Mouse (Mus musculus) left cerebral cortex, postnatal 10 days (tissue): ENCODE measurements around the gene Mlxipl. TPM values are rescaled to one million over a fixed set of nuclear protein-coding genes. Genes with fewer than 3 reads are reported as not detected.

Source experiments
- total RNA-seq, 2 experiments: library from RNA; stranded (reverse); gene quantifications; 2 replicates each; pipeline ENCODE4 v1.2.3; 2021

Mlxipl gene
- total RNA-seq, 2 experiments from 2014 or later, result 3.6 to 4.0 TPM

Other genes with a start within 250 kb of the Mlxipl start
- not detected for gene Tmem270, start 183.2 kb upstream of the Mlxipl start, total RNA-seq
- not detected for gene Cldn13, start 174.4 kb upstream of the Mlxipl start, total RNA-seq
- 1 to 10 TPM; 8.7 to 8.9 TPM for gene Mettl27, start 157.5 kb upstream of the Mlxipl start, total RNA-seq
- not detected for gene Cldn4, start 143.0 kb upstream of the Mlxipl start, total RNA-seq
- gene Cldn3, start 103.7 kb upstream of the Mlxipl start, total RNA-seq, result 1 to 10 TPM; 1.0 to 2.3 TPM
- gene Abhd11, start 80.7 kb upstream of the Mlxipl start, total RNA-seq, result 10 to 100 TPM; 49.8 to 52.5 TPM
- 100 to 1,000 TPM; 367 to 390 TPM for gene Stx1a, start 66.4 kb upstream of the Mlxipl start, total RNA-seq
- 10 to 100 TPM; 37.5 to 38.1 TPM for gene Dnajc30, start 25.7 kb upstream of the Mlxipl start, total RNA-seq
- 10 to 100 TPM; 39.7 to 50.1 TPM for gene Bud23, start 24.9 kb upstream of the Mlxipl start, total RNA-seq
- gene Vps37d, start 11.6 kb upstream of the Mlxipl start, total RNA-seq, result 10 to 100 TPM; 28.9 to 32.7 TPM
- 10 to 100 TPM; 23.3 to 23.6 TPM for gene Tbl2, start 59.8 kb downstream of the Mlxipl start, total RNA-seq
- gene Bcl7b, start 78.4 kb downstream of the Mlxipl start, total RNA-seq, result 10 to 100 TPM; 29.4 to 33.0 TPM
- 10 to 100 TPM; 44.6 to 45.7 TPM for gene Baz1b, start 97.4 kb downstream of the Mlxipl start, total RNA-seq
- gene Fzd9, start 161.3 kb downstream of the Mlxipl start, total RNA-seq, result 1 to 10 TPM; 8.8 to 9.0 TPM